Mouse (Mus musculus) brain, embryonic 14.5 days (tissue): Measurements from ENCODE around the gene Mark2. TPM values are rescaled to one million over a fixed set of nuclear protein-coding genes. Genes with fewer than 3 reads are reported as not detected.
A peak's percentile ranks its signal among the peaks of the same experiment; 100 is the strongest.

ENCODE experiments used
- DNase-seq: peaks from one replicate; pipeline ENCODE4 v3.0.0-alpha.2; 2011; ENCODE audit warnings: low read depth
- CTCF ChIP-seq: fragments of 200-500 bp; IDR thresholded peaks from 2 replicates; pipeline ENCODE4 v1.5.1; 2012; ENCODE audit warnings: inconsistent platforms, mild to moderate bottlenecking, moderate library complexity, borderline replicate concordance; ENCODE audit not compliant: insufficient read depth, insufficient read length; ENCODE audit errors: extremely low read depth
- POLR2A ChIP-seq: fragments of 200-500 bp; IDR thresholded peaks from 2 replicates; pipeline ENCODE4 v1.6.1; 2012; ENCODE audit warnings: mild to moderate bottlenecking, inconsistent platforms, borderline replicate concordance; ENCODE audit not compliant: poor library complexity, insufficient read depth, insufficient read length, severe bottlenecking; ENCODE audit errors: extremely low read depth
- polyA plus RNA-seq: library from polyadenylated mRNA; depleted of rRNA; stranded (reverse); fragments of >200 nt; gene quantifications from 2 replicates; pipeline ENCODE4 v1.2.3, GENCODE M21; 2012

Mark2 gene
- polyA plus RNA-seq, 1 experiment: 98.0 TPM

DNA sequence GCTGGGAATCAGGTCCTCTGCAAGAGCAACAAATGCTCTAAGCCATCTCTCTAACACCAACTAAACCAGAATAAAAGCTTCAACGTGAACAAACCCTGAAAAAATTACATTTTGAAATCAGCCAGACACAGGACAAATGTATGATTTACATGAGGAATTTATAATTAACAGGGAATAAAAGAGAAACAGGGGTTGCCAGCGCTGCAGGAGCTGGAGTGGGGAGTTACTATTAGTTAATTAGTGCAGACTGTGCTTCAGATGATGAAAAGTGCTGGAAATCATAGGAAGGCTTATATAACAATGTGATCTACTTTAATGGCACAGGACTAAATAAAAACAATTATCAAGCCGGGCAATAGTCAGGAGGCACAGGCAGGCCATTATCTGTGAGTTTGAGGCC, 20.3 kb downstream of the Mark2 start:
- DNase-seq: no peak
- TF ChIP-seq POLR2A: no peak

DNA sequence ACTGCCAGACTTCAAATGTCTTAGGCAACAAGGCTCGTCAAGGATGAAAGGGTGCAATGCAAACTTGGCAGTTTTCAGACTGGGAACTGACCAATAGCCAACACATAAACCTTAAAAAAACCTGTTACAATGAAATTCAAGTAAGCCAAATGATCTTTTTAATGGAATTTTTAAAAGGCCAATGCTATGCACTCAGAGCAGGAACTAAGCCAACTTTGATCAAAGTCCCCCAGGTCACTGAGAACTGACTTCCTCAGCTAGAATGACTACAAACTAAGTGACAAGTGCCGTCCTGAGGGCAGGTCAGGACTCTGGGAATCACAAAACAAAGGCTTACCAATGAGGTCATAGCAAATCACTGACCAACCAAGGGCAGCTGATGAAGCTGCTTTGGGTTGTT, 21.5 kb downstream of the Mark2 start:
- DNase-seq: no peak
- TF ChIP-seq CTCF: no peak
- TF ChIP-seq POLR2A: no peak

DNA sequence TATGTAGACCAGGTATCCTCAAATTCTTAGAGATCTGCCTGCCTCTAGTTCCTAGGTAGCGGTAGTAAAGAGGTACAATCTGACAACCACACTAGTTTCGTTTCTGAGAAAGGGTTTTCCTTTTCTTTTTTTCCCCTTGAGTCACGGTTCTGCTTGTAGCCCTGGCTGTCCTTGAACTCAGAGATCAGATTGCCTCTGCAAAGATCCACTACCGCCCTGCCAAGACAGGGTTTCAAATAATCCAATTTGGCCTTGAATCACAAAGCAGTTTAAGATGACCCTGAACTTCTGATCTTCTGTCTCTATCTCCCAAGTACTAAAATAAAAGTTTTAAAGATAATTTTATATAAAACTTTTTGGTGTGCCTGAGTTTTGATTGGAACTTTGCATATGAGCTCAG, 23.9 kb downstream of the Mark2 start:
- TF ChIP-seq CTCF (no peak), POLR2A (no peak)
- DNase-seq: no peak

DNA sequence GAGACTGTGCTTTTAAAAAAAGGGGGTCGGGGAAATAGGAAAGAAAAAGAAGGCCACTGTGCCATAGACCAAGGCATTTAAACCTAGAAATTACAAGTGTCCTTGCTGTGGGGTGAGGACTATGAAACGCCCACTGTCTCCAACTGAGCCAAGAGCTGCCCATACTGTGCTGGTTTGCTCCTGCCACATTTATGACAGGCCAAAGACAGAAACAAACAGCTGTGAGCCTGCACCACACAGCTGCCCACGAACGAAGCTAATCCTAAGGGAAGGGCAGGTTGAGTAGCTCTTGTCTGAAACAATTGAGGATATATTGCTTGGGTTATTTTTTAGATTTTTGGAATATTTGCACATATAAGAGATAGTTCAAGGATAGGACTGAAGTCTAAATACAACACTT, 24.8 kb downstream of the Mark2 start:
- no peak for DNase-seq
- no peak for TF ChIP-seq CTCF
- TF ChIP-seq POLR2A: no peak

DNA sequence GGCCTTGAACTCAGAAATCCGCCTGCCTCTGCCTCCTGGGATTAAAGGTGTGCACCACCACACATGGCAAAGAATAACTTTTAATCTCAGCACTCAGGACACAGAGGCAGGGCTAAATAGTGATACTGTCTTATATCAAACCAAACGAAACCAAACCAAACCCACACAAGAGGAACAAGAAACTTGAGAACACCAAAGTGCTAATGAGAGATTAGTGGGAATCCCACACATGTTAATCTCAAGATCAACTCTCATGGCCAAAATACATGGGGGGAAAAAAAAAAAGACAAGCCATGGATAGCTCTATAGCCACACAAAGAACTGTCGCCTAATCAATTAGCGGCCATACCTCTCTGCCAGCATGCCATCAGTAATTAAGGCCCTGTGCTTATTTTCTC, 26.1 kb downstream of the Mark2 start:
- no peak for TF ChIP-seq CTCF
- TF ChIP-seq POLR2A: no peak
- peak; percentile 35 for DNase-seq

DNA sequence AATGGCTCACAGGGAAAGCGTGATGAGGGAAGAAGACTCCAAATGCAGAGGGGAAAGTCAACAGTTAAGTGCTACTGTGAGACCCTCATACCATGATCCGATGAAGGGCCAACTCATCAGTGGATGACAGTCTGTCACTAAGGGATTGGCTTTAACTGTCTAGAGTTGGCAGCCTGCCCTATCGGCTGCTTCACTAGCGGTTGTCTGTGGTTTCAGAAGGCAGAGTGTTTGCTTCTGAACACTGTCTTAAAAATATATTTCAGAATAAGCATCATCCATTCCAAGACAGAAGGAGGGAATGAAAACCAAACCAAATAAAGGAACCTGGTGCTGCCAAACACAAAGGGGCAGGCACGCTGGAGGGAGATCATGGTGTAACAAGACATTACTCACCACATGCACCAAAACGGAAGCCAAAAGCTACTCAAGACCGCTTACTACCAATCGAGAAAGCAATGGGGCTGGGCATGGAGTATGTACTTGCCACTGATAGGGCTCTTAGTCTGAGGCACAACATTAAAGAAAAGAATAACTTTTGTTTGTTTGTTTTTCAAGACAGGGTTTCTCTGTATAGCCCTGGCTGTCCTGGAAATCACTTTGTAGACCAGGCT, 26.6 kb downstream of the Mark2 start:
- TF ChIP-seq CTCF (no peak), POLR2A (no peak)
- DNase-seq: peak; percentile 71

DNA sequence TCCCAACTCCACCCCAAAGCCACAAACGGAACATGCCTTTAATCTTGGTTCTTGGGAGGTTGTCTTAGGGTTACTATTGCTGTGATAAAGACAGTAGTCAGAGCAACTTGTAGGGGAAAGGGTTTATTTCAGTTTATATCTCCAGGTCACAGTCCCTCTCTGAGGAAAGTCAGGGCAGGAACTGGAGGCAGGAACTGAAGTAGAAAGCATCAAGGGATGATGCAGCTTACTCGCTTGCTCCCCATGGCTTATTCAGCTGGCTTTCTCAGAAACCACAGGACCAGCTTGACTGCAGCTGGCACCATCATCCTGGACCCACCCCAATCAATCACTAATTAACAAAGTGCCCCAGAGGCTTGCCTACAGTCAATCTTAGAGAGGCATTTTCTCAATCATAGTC, 28.0 kb downstream of the Mark2 start:
- DNase-seq: peak; percentile 12
- TF ChIP-seq CTCF: no peak
- TF ChIP-seq POLR2A: no peak

DNA sequence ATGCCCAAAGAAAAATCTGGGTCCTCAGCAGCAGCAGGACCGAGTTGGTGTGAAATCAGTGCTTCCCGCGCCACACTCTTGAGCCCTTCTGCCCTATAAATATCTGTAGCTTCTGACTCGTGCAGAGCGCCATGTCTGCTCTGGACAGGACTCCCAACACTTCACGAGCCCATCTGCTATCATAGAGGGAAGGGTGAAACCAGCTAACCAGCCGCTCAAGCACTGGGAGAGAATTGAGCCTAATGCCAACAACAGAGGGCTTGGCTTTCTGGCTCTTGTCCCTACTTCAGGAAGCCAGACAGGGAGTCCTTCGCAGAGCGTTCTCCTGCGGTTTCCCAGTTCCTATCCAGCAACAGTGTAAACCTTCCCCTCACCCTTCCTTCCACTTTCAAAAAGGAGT, 30.4 kb downstream of the Mark2 start:
- DNase-seq: peak; percentile 27
- TF ChIP-seq CTCF: no peak
- no peak for TF ChIP-seq POLR2A

DNA sequence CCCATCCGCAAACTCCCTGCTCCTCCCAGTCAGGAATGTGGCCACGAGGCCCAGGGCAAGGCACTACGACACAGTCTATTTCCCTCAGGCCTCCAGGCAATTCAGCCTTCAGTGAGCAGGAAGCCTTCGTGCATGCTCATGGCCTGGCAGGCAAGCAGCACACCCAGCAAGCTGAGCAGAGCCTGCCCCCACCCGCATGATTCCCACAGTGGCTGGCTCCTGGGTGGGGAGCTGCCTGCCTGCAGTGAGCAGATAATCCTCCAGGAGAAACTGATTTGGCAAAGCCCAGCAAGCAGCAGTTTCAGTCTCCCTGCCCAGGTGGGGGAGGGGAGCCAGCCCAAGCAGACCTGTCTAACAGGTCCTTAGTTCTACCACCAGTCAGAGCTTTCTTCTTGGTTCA, 31.0 kb downstream of the Mark2 start:
- peak; percentile 29 for DNase-seq
- TF ChIP-seq CTCF (no peak), POLR2A (no peak)

DNA sequence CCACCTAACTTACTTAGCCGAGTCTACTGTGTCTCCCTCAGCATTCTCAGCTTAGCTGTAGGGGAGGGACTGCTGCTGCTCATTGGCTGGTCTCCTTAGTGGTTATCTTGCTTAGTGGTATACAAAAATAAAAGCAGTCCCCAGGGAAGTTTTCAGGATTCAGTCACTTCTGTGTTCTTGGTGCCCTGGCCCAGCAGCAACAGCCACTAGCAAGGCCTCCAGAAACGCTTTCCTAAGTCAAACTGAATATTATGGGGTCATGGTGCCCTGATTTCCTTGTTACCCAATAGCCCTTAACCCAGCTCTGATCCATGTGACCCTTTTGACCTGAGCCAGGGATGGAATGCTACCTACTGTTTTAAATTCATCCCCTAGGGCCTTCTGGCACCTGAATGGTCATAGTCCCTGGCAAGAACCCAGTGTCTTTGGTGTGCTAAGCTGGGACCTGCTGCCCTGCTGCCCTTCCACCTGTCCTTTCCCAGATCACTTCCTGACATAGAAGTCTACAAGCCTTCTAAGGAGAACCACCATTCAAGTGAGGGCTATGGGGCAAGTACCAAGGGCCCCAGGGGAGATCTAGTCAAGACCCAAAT, 31.8 kb downstream of the Mark2 start:
- TF ChIP-seq CTCF (no peak), POLR2A (no peak)
- DNase-seq: no peak

DNA sequence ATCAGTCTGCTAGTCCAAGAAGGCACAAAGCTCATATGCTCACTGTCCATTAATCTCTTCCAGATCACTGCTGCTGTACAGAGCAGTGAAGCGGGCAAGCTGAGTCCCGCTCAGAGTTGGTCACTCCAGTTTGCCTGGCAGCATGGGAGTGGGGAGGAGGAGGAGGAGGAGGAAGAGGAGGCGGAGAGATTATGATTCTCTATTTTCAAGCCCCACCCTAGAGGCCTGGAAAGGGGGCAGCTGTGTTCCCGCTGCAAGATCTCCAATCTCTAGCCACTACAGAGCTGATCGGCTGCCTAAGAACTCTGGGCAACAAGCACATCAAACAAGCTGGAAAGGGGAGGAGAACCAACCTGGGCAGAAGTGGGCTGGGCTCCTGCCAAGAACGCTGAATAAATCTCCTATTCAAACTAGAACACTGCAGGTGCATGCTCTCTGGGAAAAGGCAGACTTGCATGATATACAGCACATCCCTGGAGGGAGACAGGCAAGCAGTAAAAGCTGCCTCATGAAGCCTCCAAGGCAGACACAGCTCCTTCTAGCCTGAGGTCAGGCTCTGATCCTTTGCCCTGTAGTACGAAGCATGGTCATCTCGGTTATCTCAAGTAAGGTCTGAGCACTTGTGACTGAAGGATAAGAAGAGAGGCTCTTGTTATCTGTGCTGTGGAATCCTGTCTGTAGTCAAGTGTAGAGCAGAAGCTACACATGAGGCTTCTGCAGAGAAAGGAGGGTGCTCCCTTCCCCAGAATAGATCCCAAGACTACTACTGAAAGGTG, 33.5 kb downstream of the Mark2 start:
- peak; percentile 68 for DNase-seq
- no peak for TF ChIP-seq POLR2A
- no peak for TF ChIP-seq CTCF

DNA sequence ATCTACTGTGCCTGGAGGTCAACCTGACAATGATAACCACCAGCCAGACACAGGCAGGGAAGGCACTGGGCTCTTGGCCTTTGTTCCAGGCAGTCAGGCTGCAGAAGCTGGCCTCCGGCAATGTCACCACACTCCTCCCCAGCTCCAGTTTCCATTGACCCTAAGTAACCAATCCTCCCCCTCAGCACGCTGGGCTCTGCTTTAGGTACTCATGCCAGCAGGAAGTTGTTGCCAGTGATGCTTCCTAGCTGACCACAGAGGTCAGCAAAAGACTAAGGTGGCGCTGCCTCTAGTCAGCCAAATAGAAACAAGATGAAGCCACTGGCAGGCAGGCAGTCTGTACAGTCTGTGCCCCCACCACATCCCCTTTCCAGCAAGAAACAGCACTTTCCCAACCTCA, 34.7 kb downstream of the Mark2 start:
- no peak for TF ChIP-seq CTCF
- no peak for TF ChIP-seq POLR2A
- DNase-seq: no peak
